Mouse (Mus musculus): ENCODE results near the gene Fut7.
A peak's percentile ranks its signal among the peaks of the same experiment; 100 is the strongest.

Fut7 gene

DNA sequence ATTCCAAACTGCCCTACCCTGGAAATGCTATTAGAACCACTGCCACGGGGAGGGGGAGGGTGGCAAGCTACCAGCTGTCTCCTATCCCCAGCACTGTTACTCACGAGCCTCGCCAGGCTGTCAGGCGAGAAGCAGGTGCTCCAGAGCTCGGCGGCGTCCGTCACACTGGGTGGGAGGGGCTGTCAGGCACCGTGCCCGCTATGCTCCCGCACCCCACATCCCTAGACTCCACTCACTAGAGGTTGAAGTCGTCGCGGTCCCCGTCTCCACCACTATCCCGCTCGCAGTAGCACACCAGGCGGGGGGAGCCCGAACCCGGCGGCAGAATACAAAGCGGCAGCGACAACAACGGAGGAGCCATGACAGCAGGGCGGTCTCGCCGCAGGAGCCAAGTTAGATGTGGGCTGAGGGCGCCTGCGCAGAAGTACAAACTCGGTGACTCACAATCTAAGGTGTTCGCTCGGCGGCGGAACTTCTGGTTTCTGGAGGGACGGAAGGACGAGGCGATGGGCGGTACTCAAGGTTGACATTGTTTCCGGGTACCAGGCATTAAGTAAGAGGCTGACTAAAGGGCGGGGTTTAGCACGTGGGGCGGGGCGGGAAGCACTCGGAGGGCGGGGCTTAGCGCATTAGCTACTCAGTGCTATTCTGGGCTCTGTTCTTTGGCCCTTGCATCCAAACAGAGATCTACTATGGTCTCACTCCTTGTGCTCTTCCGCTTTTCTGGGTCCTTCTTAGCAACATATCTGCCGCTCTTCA, 37.7 kb downstream of the Fut7 start, which contains the start of gene Paxx:
Gene Paxx, minus strand, starts transcription at position 544 of the 759 bp plus-strand sequence.
- peak; percentile 93 to 96 for DNase-seq

DNA sequence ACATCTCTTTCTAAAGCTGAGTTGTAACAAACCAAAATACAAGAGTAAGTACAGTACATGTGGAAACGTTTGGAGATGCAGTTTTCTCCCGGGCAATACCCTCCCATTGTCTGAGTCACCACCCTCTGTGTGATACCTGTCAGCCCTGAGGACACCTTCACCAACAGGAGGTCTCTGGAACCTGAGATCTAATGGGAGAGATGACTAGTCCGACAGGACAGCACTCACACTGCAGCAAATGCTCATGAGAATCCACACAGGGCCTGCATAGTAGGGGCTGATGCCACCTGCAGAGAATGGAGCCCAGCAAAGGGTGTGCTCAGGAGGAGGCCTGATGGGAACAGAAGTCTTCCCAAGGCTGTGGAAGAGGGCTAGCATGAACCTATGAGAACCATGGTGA, 38.3 kb downstream of the Fut7 start:
- DNase-seq, result no peak

DNA sequence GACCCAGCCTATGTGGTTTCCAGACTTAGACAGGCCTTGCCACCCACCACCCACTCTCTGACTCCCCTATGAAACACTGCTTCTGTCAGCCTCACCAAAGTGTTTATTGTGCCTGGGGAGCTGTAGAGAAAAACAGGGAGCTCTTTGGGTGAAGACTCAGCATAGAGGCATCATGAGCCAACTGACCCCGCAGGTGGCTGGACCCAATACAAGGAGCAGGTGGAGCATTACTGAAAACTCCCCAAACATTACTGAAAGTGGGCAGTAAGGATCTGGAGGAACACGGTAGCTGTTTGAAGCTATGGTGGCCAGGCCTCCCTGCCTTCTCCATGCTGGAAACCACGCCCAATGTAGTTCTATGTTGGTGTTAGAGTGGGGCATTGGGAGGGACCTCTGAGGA, 40.6 kb downstream of the Fut7 start:
- DNase-seq, result no peak

DNA sequence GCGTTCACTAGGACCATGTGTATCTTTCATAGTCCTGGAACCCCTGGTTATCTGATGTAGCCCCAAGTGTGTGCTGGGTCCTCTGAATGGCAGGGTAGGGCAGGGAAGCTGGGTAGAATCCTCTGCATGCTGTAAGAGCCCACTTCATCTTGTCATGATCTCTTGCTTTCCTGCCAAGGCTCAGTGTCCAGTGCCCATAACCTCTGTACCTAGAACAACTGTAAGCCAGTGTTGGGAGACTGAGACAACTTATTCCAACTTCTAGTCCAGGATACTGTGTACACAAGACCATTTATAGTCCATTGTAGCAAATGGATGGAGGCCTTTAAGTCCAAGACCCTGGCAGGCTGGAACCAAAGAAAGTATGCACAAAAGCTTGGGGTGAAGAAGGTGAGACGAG, 42.2 kb downstream of the Fut7 start:
- DNase-seq, result no peak

DNA sequence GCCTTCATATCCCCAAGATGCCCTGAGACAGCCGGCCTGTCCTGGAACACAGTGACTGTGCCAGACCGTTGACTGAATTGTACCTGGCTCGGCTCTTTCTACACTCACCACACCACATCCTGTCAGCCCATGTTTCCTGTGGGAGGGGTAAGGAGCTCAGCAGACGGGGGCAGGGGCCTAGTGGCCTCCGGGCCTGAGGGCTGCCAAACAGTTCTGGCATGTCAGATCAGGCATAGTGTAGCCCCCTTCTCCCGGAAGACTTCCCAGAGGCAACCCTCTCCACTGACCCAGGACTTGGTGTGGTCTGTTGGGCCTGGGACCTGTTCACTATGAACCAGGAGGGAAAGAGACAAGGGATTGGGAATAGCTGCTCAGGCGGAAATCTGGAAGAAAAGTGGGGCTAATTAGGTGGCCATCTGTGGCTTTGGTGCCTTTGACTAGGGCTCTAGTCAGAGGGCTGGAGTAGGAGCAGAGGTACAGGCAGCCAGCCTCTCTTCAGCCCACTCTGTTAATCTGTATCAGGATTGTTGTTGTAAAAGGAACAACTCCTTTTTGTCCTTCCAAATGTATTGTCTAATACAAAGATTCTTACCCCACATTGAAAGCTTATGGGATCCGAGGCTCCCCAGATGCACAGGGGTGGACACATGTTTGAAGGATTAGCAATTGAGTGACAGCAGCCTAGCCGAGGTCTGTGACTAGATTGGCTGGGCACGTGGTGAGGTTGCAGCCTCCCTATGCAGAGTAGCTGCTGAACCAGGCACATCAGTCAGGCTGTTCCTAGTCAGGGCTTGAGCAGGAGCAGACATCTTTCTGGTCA, 43.0 kb downstream of the Fut7 start:
- DNase-seq, result peak; percentile 76 to 86

DNA sequence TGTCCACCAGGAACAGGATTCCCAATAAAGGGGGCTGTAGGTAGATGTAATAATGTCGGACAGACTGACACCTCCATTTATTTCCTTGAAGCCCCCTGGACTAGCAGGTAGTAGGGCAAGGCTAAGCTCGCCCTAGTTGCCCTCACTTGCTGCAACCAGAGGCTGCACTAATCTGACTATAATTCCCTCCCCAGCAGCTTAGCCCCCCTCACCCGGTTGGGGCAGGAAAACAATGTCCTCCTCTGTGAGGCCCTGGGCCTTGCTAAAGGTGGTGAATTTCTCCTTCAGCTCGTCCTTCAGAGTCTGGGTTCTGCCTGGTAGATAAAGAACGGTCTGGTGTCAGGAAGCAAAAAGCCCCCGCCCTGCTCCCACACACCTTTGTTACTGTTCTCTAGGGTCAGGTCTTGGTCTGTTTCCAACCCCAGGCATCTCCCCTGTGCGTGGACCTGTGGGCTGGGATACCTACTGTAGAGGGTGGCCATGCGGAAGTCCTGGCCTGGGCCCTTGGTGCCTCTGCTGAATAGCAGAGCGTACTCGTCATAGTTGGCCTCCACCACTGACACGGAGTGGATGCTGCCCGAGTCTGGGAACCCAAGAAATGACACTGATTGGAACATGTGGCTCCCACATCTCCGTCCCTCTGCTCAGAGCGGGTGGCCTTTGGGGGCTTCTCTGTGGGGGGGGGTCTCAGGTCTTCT, 44.7 kb downstream of the Fut7 start:
- no peak for DNase-seq

DNA sequence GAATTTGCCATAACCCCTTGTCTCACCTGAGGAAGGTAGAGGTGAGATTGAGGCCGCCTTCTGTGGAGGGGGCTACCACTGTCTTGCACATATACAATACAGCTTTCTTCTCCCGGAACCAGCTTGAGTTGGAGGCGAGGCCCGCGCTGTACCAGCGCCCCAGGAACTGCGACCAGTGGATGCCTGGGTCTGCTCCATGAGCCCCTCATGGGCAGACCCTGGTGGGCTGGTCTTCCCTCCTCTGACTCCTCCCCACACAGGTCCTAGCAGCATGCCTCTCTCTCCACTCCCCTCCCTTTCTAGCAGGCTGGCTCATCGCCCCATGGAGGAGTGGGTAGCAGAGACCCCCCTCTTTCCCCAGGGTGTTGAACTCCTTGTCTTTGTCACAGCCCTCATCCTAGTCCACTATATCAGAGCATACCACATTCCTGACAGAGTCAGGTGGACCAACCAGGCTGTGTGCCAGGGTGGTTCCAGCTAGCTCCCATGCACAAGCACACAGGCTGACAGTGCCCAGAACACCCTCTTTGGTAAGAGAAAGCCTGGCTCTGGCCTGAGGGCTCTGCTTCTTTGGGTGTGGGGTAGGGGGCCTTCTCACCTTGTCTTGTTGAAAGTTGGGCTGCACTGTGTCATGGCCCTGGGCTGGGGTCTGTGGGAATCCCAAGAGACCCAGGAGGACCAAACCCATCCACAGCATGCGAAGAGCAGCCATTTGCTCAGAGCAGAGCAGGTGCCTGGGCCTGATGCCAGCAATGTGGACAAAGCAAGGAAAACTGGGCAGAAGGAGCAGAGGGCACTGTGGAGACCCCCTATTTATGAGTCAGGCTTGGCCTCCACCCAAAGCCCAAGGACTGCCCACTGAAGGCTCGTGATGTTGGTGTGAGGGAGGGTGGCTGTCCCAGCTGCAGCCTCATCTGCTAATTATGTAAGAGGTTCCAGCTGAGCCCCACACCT, 46.2 kb downstream of the Fut7 start:
- no peak for DNase-seq

DNA sequence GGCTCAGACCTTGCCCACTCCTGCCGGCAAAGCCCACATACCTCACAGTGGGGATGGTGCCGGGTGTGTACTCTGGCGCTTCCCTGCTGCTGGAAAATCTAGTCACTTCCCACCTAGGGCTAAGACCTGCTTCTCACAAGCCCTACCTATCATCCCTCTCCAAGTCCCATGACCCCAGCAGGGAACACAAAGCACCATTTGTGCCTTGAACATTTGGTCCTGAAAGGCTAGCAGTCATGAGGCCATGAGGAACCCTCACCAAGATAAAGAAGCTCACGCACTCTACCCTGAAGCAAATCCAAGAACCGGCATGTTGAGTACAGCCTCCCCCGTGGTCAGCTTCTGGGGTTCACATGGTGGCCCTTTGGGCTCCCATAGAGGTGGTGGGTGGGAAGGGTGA, 46.9 kb downstream of the Fut7 start, which contains the start of gene Ptgds:
Gene Ptgds, minus strand, starts transcription at position 78 of the 400 bp plus-strand sequence.
- DNase-seq, result no peak

DNA sequence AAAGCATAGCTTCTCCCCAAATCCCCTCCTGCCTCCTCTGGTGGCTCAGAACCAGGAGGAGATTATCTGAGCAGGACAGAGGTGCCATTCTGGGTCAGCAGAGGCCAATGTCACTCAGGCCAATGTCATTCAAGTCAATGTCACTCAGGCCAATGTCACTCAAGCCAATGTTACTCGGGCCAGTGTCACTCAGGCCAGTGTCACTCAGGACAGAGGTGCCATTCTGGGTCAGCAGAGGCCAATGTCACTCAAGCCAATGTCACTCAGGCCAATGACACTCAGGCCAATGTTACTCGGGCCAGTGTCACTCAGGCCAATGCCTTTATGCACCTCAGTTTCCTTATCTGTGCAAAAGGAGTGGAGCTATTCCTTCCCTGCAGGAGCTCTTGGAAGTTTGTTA, 49.5 kb downstream of the Fut7 start:
- DNase-seq, result no peak
